Mouse (Mus musculus) 416B (cell line): Measurements from ENCODE around the gene Ankub1.

Experiments
- DNase-seq: peaks from one replicate; pipeline ENCODE4 v3.0.0; 2011; ENCODE audit warnings: low read depth

Gene Ankub1

GRCm38 (mm10) chr3:57637596-57637995 lies 55.0 kb downstream of the Ankub1 start:
- DNase-seq, result no peak

GRCm38 (mm10) chr3:57634763-57635487 lies 57.7 kb downstream of the Ankub1 start:
- no peak for DNase-seq

- no peak for DNase-seq
Measured at GRCm38 (mm10) chr3:57626954-57627513, 65.6 kb downstream of the Ankub1 start.

GRCm38 (mm10) chr3:57625275-57625997 lies 67.2 kb downstream of the Ankub1 start:
- peak; percentile 76 for DNase-seq

- peak; percentile 18 for DNase-seq
Measured at GRCm38 (mm10) chr3:57619718-57620117, 72.9 kb downstream of the Ankub1 start.

- peak; percentile 10 for DNase-seq
Measured at GRCm38 (mm10) chr3:57615652-57616051, 76.9 kb downstream of the Ankub1 start.

GRCm38 (mm10) chr3:57612430-57612997 lies 80.1 kb downstream of the Ankub1 start:
- peak; percentile 57 for DNase-seq

- no peak for DNase-seq
Measured at GRCm38 (mm10) chr3:57611776-57612175, 80.8 kb downstream of the Ankub1 start.
